Mouse (Mus musculus): ENCODE results near the gene Pnpla7. TPM values are rescaled to one million over a fixed set of nuclear protein-coding genes. Genes with fewer than 3 reads are reported as not detected.

Gene Pnpla7
- polyA plus RNA-seq, 1 experiment from 2014 or later = 12.2 TPM

DNA sequence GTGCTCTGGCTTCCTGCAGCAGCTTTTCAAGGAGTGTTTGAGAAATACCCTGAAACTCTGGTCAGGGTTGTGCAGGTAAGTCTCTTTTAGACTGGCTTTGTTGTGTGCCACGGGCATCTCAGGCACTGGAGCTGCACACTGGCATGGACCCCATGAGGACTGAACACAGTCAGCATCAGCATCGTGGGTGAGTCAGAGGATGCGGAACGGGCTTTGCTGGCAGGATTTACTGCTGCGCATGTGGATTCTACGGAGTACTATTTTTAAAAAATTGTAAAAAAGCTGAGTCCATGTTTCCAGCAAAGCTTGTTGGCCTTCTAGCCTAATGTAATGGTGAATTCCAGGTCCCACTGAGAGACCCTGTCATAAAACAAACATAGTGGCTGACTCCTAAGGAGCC lies 19.5 kb downstream of the Pnpla7 start:
- peaks cover 52% of the 10 kb centered on the region for H3K36me3 ChIP-seq (replicated peaks)
- no peaks in the 10 kb centered on the region for H3K4me1 ChIP-seq (replicated peaks)
- H3K27ac ChIP-seq (replicated peaks) = no peak overlapping the region
- ATAC-seq (ENCODE audit: insufficient read depth) = no peak
- H3K27me3 ChIP-seq = no peaks in the 10 kb centered on the region
- no peaks in the 10 kb centered on the region for H3K9me3 ChIP-seq (replicated peaks)
- H3K9ac ChIP-seq = no peak overlapping the region
- no peak overlapping the region for H3K4me3 ChIP-seq (replicated peaks)
- H3K4me2 ChIP-seq = no peak overlapping the region
- 88% methylated on average over 6 of the region's 6 CpGs for WGBS (ENCODE audit: insufficient replicate concordance)

- no peak overlapping the region for H3K4me3 ChIP-seq (replicated peaks)
- no peak overlapping the region for H3K27ac ChIP-seq (replicated peaks)
- 90% methylated on average over 2 of the region's 2 CpGs for WGBS (ENCODE audit: insufficient replicate concordance)
These were observed 20.6 kb downstream of the Pnpla7 start for GRCm38 (mm10) chr2:24996471-24996870.

DNA sequence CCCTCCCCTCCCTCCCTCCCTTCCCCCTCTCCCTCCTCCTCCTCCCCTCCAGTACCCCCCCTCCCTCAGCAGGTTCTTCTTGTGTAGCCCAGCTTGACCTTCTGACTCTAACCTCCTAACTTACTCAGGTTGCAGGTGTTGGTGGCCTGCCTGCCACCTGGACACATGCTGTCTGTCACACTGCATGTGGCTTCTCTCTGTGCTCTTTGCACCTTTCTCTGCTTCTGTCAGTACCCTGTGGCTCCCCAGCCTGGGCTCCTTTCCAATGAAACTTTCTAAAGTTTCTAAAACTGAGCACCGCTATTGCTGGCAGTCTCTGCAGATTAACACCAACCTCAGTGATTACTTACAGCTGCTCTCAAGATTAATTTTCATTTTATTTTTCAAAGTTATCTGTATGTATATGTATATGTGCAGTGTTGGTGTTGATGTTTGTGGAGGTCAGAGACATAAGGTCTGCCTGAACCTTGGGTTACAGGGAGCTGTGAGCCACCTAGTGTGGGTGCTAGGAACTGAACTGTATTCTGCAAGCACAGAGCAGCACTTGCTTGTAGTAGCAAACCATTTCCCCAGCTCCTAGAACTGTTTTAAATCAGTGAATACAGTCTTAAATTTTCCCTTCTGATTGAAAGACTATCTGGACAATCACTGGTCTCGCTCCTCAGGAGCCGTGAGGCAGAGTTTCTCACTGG lies 24.9 kb downstream of the Pnpla7 start:
- 81% methylated on average over 3 of the region's 3 CpGs for WGBS (ENCODE audit: insufficient replicate concordance)
- no peaks in the 10 kb centered on the region for H3K27me3 ChIP-seq
- no peak overlapping the region for H3K4me3 ChIP-seq (replicated peaks)
- ATAC-seq (ENCODE audit: insufficient read depth) = no peak
- H3K4me1 ChIP-seq (replicated peaks) = no peaks in the 10 kb centered on the region
- H3K36me3 ChIP-seq (replicated peaks) = peaks cover 67% of the 10 kb centered on the region
- no peak overlapping the region for H3K9ac ChIP-seq
- H3K4me2 ChIP-seq = no peak overlapping the region
- H3K27ac ChIP-seq (replicated peaks) = no peak overlapping the region
- no peaks in the 10 kb centered on the region for H3K9me3 ChIP-seq (replicated peaks)

More at GRCm38 (mm10) chr2:24996471-24996870, 20.6 kb downstream of the Pnpla7 start:
- Histone ChIP-seq H3K27me3 (no peaks in the 10 kb centered on the region), H3K9me3 (replicated peaks) (no peaks in the 10 kb centered on the region), H3K4me2 (no peak overlapping the region), H3K9ac (no peak overlapping the region), H3K36me3 (replicated peaks) (peaks cover 45% of the 10 kb centered on the region), H3K4me1 (replicated peaks) (no peaks in the 10 kb centered on the region)
- ATAC-seq (ENCODE audit: insufficient read depth) = no peak

DNA sequence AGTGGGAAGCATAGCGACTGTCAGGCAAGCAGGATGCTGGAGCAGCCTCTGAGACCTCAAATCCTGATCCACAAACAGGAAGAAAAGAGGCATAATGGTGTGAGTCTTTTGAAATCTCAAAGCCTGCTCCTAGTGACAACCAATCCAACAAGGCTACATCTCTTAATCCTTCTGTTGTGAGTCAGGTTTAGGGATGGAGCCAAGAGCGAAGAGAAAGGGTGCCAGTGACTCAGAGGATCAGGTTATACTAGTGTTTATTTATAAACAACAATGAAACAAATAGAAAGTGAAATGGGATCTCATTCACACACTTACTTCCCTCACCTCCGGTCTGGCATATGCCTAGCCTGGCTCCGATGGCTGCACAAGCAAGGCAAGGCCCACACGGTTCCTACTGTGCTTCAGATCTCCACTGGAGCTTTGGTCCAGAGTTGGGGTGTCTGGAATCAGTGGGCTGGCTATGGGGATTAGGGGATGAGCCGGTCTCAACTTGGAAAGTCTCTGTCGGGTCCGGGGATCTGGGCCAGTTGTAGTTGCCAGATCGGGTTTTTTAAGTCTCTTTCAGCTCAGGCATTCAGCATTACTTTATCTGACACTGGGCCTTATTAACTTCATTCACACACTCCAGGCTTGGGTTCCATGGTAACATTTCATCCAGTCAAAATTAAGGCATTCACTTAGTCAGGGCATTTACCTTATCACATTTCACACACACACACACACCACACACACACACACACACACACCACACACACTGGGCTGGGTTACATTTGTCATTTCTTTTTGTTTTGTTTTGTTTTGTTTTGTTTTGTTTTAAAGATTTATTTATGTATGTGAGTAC lies 28.3 kb downstream of the Pnpla7 start:
- Histone ChIP-seq H3K27ac (replicated peaks) (no peak overlapping the region), H3K9me3 (replicated peaks) (no peaks in the 10 kb centered on the region), H3K27me3 (no peaks in the 10 kb centered on the region), H3K9ac (no peak overlapping the region), H3K4me3 (replicated peaks) (no peak overlapping the region), H3K4me2 (no peak overlapping the region), H3K4me1 (replicated peaks) (no peaks in the 10 kb centered on the region), H3K36me3 (replicated peaks) (peaks cover 42% of the 10 kb centered on the region)
- 82% methylated on average over 9 of the region's 9 CpGs for WGBS (ENCODE audit: insufficient replicate concordance)
- no peak for ATAC-seq (ENCODE audit: insufficient read depth)

DNA sequence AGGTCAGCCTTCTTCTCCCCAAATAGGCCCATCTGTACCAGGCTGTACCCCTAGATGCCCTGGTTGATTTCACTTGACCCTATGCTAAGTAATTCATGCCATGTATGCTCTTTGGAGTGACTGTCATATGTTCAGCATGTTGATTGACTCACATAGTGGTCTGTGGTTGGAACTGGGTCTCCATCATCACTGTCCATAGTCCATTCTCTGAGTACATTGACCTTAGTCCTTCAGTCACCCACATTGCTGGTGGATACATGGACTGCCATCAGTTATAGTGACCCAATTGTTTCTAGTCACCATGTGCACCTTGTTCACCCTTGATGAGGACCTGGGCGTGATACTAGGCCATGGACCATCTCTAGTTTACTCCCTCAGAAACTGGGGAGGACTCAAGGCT lies 30.9 kb downstream of the Pnpla7 start:
- no peaks in the 10 kb centered on the region for H3K4me1 ChIP-seq (replicated peaks)
- H3K36me3 ChIP-seq (replicated peaks) = peaks cover 39% of the 10 kb centered on the region
- no peak for ATAC-seq (ENCODE audit: insufficient read depth)
- no peak overlapping the region for H3K9ac ChIP-seq
- no peak overlapping the region for H3K4me3 ChIP-seq (replicated peaks)
- H3K9me3 ChIP-seq (replicated peaks) = no peaks in the 10 kb centered on the region
- WGBS (ENCODE audit: insufficient replicate concordance) = 77% methylated on average over 1 of the region's 1 CpGs
- H3K27ac ChIP-seq (replicated peaks) = no peak overlapping the region
- H3K4me2 ChIP-seq = no peak overlapping the region
- H3K27me3 ChIP-seq = no peaks in the 10 kb centered on the region

DNA sequence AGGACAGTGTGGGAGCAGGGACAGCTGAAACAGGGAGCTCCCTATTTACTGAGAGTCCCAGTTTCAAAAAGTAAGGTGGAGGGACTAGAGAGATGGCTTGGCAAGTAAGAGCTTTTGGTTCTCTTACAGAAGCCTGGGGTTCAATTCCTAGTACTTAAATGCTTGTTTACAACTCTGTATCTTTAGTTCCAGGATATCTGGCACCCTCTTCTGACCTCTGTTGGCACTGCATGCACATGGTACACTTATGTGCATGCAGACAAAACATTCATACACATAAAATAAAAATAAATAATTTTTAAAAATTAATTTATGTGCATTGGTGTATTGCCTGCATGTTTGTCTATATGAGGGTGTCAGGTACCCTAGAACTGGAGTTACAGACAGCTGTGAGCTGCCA lies 32.4 kb downstream of the Pnpla7 start:
- no peak for ATAC-seq (ENCODE audit: insufficient read depth)
- H3K4me3 ChIP-seq (replicated peaks) = no peak overlapping the region
- H3K9ac ChIP-seq = no peak overlapping the region
- H3K9me3 ChIP-seq (replicated peaks) = no peaks in the 10 kb centered on the region
- H3K4me2 ChIP-seq = no peak overlapping the region
- no peaks in the 10 kb centered on the region for H3K27me3 ChIP-seq
- peaks cover 31% of the 10 kb centered on the region for H3K36me3 ChIP-seq (replicated peaks)
- H3K27ac ChIP-seq (replicated peaks) = no peak overlapping the region
- no peaks in the 10 kb centered on the region for H3K4me1 ChIP-seq (replicated peaks)

GRCm38 (mm10) chr2:25022678-25023077 lies 46.8 kb downstream of the Pnpla7 start:
- WGBS (ENCODE audit: insufficient replicate concordance) = 68% methylated on average over 1 of the region's 1 CpGs
- no peak overlapping the region for H3K4me3 ChIP-seq (replicated peaks)
- no peak for ATAC-seq (ENCODE audit: insufficient read depth)

GRCm38 (mm10) chr2:25025109-25025508 lies 49.3 kb downstream of the Pnpla7 start:
- peaks cover 52% of the 10 kb centered on the region for H3K36me3 ChIP-seq (replicated peaks)
- no peak overlapping the region for H3K9ac ChIP-seq
- H3K4me1 ChIP-seq (replicated peaks) = peaks cover 4% of the 10 kb centered on the region; the same call in 1 of the 2 replicates
- no peak overlapping the region for H3K4me2 ChIP-seq
- ATAC-seq (ENCODE audit: insufficient read depth) = no peak
- H3K9me3 ChIP-seq (replicated peaks) = no peaks in the 10 kb centered on the region
- no peak overlapping the region for H3K27ac ChIP-seq (replicated peaks)
- WGBS (ENCODE audit: insufficient replicate concordance) = 83% methylated on average over 1 of the region's 1 CpGs
- H3K4me3 ChIP-seq (replicated peaks) = no peak overlapping the region
- no peaks in the 10 kb centered on the region for H3K27me3 ChIP-seq

More at GRCm38 (mm10) chr2:25022678-25023077, 46.8 kb downstream of the Pnpla7 start:
- no peak overlapping the region for H3K27ac ChIP-seq (replicated peaks)
- no peaks in the 10 kb centered on the region for H3K27me3 ChIP-seq
- H3K4me2 ChIP-seq = no peak overlapping the region
- H3K9ac ChIP-seq = no peak overlapping the region
- no peaks in the 10 kb centered on the region for H3K9me3 ChIP-seq (replicated peaks)
- peaks cover 58% of the 10 kb centered on the region for H3K36me3 ChIP-seq (replicated peaks)
- peaks cover 4% of the 10 kb centered on the region; the same call in 1 of the 2 replicates for H3K4me1 ChIP-seq (replicated peaks)

DNA sequence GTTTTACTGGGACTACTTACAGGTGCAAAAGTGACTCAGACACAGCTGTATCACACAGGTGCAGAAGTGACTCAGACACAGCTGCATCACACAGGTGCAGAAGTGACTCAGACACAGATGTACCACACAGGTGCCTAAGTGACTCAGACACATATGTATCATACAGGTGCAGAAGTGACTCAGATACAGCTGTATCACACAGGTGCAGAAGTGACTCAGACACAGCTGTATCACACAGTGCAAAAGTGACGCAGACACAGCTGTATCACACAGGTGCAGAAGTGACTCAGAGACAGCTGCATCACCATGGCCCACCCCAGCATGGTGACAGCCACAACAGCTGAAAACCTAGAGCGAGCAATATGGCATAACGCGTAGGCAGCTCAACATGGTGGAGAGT lies 59.2 kb downstream of the Pnpla7 start:
- H3K4me1 ChIP-seq (replicated peaks) = no peaks in the 10 kb centered on the region
- no peaks in the 10 kb centered on the region for H3K27me3 ChIP-seq
- H3K9ac ChIP-seq = no peak overlapping the region
- WGBS (ENCODE audit: insufficient replicate concordance) = 82% methylated on average over 4 of the region's 4 CpGs
- no peak for ATAC-seq (ENCODE audit: insufficient read depth)
- H3K4me2 ChIP-seq = no peak overlapping the region
- H3K9me3 ChIP-seq (replicated peaks) = no peaks in the 10 kb centered on the region
- H3K27ac ChIP-seq (replicated peaks) = no peak overlapping the region
- peaks cover 38% of the 10 kb centered on the region for H3K36me3 ChIP-seq (replicated peaks)
- no peak overlapping the region for H3K4me3 ChIP-seq (replicated peaks)

GRCm38 (mm10) chr2:25040089-25040488 lies 64.3 kb downstream of the Pnpla7 start:
- H3K27me3 ChIP-seq = no peaks in the 10 kb centered on the region
- 76% methylated on average over 5 of the region's 5 CpGs for WGBS (ENCODE audit: insufficient replicate concordance)
- no peak overlapping the region for H3K4me2 ChIP-seq
- no peak overlapping the region for H3K27ac ChIP-seq (replicated peaks)
- ATAC-seq (ENCODE audit: insufficient read depth) = no peak
- no peak overlapping the region for H3K9ac ChIP-seq
- H3K4me1 ChIP-seq (replicated peaks) = no peaks in the 10 kb centered on the region
- H3K4me3 ChIP-seq (replicated peaks) = no peak overlapping the region
- H3K36me3 ChIP-seq (replicated peaks) = peaks cover 38% of the 10 kb centered on the region
- no peaks in the 10 kb centered on the region for H3K9me3 ChIP-seq (replicated peaks)

- no peak overlapping the region for H3K27ac ChIP-seq (replicated peaks)
- H3K4me1 ChIP-seq (replicated peaks) = peaks cover 17% of the 10 kb centered on the region
- no peak overlapping the region for H3K9ac ChIP-seq
- peaks cover 52% of the 10 kb centered on the region for H3K36me3 ChIP-seq (replicated peaks)
- H3K9me3 ChIP-seq (replicated peaks) = no peaks in the 10 kb centered on the region
- 74% methylated on average over 7 of the region's 7 CpGs for WGBS (ENCODE audit: insufficient replicate concordance)
- H3K4me2 ChIP-seq = no peak overlapping the region
- ATAC-seq (ENCODE audit: insufficient read depth) = no peak
- no peaks in the 10 kb centered on the region for H3K27me3 ChIP-seq
- H3K4me3 ChIP-seq (replicated peaks) = no peak overlapping the region
These were observed 75.1 kb downstream of the Pnpla7 start for GRCm38 (mm10) chr2:25050921-25051320.
